8 mouse cellular contexts compared by ENCODE assay signal in genomic region chr11:112783401-112784346, GRCm38 (mm10). TPM values are rescaled to one million over a fixed set of nuclear protein-coding genes. Genes with fewer than 3 reads are reported as not detected.
DNase-seq lines count a peak whose midpoint lies in the region; ATAC-seq and TF ChIP-seq lines count a peak whose summit lies in the region.

No protein-coding gene starts in this region.

- TF ChIP-seq EP300 in stomach, postnatal 0 days (optimal IDR thresholded peaks at IDR 0.05): no peak

- H3K27me3 ChIP-seq in kidney, postnatal 0 days (ENCODE audit: insufficient read depth, low read length): peaks cover 14% of the 10 kb centered on the region
- no peaks in the 10 kb centered on the region; the same call in 1 of the 2 replicates for H3K27me3 ChIP-seq in forebrain, embryonic 16.5 days (replicated peaks; ENCODE audit: control insufficient read depth, insufficient read depth, low read length)
- H3K27me3 ChIP-seq in liver, embryonic 12.5 days (replicated peaks): peaks cover 88% of the 10 kb centered on the region
- no peaks in the 10 kb centered on the region for H3K27me3 ChIP-seq in stomach, postnatal 0 days (ENCODE audit: control insufficient read depth, insufficient read depth, low read length)

- no peaks in the 10 kb centered on the region for H3K36me3 ChIP-seq in kidney, postnatal 0 days (ENCODE audit: insufficient read depth, low read length)
- no peaks in the 10 kb centered on the region for H3K36me3 ChIP-seq in forebrain, embryonic 16.5 days (ENCODE audit: control insufficient read depth, insufficient read depth)
- H3K36me3 ChIP-seq in liver, embryonic 12.5 days: no peaks in the 10 kb centered on the region
- 0 out of 2 replicates have a peak, but pooled peaks cover 2% of the 10 kb centered on the region for H3K36me3 ChIP-seq in stomach, postnatal 0 days (ENCODE audit: control insufficient read depth, insufficient read depth, low read length)

- ATAC-seq in kidney, postnatal 0 days (replicated peaks; ENCODE audit: low FRiP score, low read depth): no peak; the same call in 1 of the 2 replicates
- ATAC-seq in forebrain, embryonic 16.5 days: no peak
- ATAC-seq in liver, embryonic 12.5 days: no peak
- no peak for ATAC-seq in stomach, postnatal 0 days (ENCODE audit: low FRiP score, low TSS enrichment)

- H3K9me3 ChIP-seq in kidney, postnatal 0 days (replicated peaks; ENCODE audit: low read length): no peaks in the 10 kb centered on the region
- no peaks in the 10 kb centered on the region for H3K9me3 ChIP-seq in forebrain, embryonic 16.5 days (ENCODE audit: control insufficient read depth, low read length)
- H3K9me3 ChIP-seq in liver, embryonic 12.5 days (replicated peaks): no peaks in the 10 kb centered on the region
- no peaks in the 10 kb centered on the region for H3K9me3 ChIP-seq in stomach, postnatal 0 days (ENCODE audit: control insufficient read depth, low read length)

- peak overlapping the region; percentile 97 for H3K4me2 ChIP-seq in kidney, postnatal 0 days (ENCODE audit: low read length)
- peak overlapping the region; percentile 80 for H3K4me2 ChIP-seq in forebrain, embryonic 16.5 days (ENCODE audit: low read length)
- peak overlapping the region; percentile 60 for H3K4me2 ChIP-seq in liver, embryonic 12.5 days
- H3K4me2 ChIP-seq in stomach, postnatal 0 days (replicated peaks; ENCODE audit: low read depth): peak overlapping the region; percentile 83

- peaks cover 23% of the 10 kb centered on the region for H3K4me1 ChIP-seq in kidney, postnatal 0 days (replicated peaks; ENCODE audit: insufficient read depth, low read length)
- H3K4me1 ChIP-seq in forebrain, embryonic 16.5 days (replicated peaks; ENCODE audit: control insufficient read depth, insufficient read depth, low read length): peaks cover 40% of the 10 kb centered on the region
- H3K4me1 ChIP-seq in liver, embryonic 12.5 days: peaks cover 9% of the 10 kb centered on the region
- peaks cover 5% of the 10 kb centered on the region for H3K4me1 ChIP-seq in stomach, postnatal 0 days (replicated peaks; ENCODE audit: control insufficient read depth, insufficient read depth)

- DNase-seq in kidney, postnatal 0 days (ENCODE audit: low spot score): peak; percentile 56
- DNase-seq in kidney, postnatal 25 days: no peak
- DNase-seq in ZHBTc4 (ENCODE audit: low read depth, low spot score): peak; percentile 53
- DNase-seq in stomach, postnatal 0 days (ENCODE audit: low spot score): peak; percentile 61
- no peak for DNase-seq in layer of hippocampus, adult 8-10 months (ENCODE audit: low spot score in 2 of 2)
- no peak for DNase-seq in thymus, postnatal 10 days (ENCODE audit: low spot score in 2 of 2)

- H3K4me3 ChIP-seq in kidney, postnatal 0 days (replicated peaks; ENCODE audit: low read depth, low read length): peak overlapping the region; percentile 66
- peak overlapping the region; percentile 58 for H3K4me3 ChIP-seq in forebrain, embryonic 16.5 days (replicated peaks; ENCODE audit: low read length)
- peak overlapping the region; percentile 45 for H3K4me3 ChIP-seq in liver, embryonic 12.5 days
- H3K4me3 ChIP-seq in stomach, postnatal 0 days (ENCODE audit: low read depth, low read length): peak overlapping the region; percentile 72

- WGBS in kidney, postnatal 0 days: under 1% methylated on average over 42 of the region's 42 CpGs
- WGBS in forebrain, embryonic 16.5 days: under 1% methylated on average over 42 of the region's 42 CpGs
- 2% methylated on average over 42 of the region's 42 CpGs for WGBS in liver, embryonic 12.5 days (ENCODE audit: insufficient replicate concordance)
- WGBS in stomach, postnatal 0 days: 1% methylated on average over 41 of the region's 42 CpGs

- peak overlapping the region; percentile 42; the same call in 1 of the 2 replicates for H3K9ac ChIP-seq in kidney, postnatal 0 days (ENCODE audit: low read depth, low read length)
- peak overlapping the region; percentile 56 for H3K9ac ChIP-seq in forebrain, embryonic 16.5 days (replicated peaks; ENCODE audit: low read depth, low read length)
- no peak overlapping the region for H3K9ac ChIP-seq in liver, embryonic 12.5 days
- peak overlapping the region; percentile 67 for H3K9ac ChIP-seq in stomach, postnatal 0 days (ENCODE audit: low read length)

- no peak for TF ChIP-seq CTCF in kidney, postnatal 0 days (IDR thresholded peaks at IDR 0.05; ENCODE audit: low read depth)
- TF ChIP-seq CTCF in stomach, postnatal 0 days (IDR thresholded peaks at IDR 0.05; ENCODE audit: low read depth): 0 out of 2 replicates have a peak, but pooled peaks have one; percentile 8

- H3K27ac ChIP-seq in kidney, postnatal 0 days: no peak overlapping the region
- peak overlapping the region; percentile 71 for H3K27ac ChIP-seq in forebrain, embryonic 16.5 days (ENCODE audit: low read length)
- H3K27ac ChIP-seq in liver, embryonic 12.5 days: no peak overlapping the region
- peak overlapping the region; percentile 93 for H3K27ac ChIP-seq in stomach, postnatal 0 days (replicated peaks)

RNA-seq across cellular contexts. Expression of gene Sox9, which starts 1.6 kb away (rescaled TPM):
- 28.0 and 29.3 TPM in 2 replicates for polyA plus RNA-seq in kidney, postnatal 0 days (2015; fragmentation: Nextera tagmentation; extraction: Ambion mirVana)
- polyA plus RNA-seq in forebrain, embryonic 16.5 days (2015; fragmentation: Nextera tagmentation; extraction: Ambion mirVana): 48.4 and 60.3 TPM in 2 replicates
- polyA plus RNA-seq in liver, embryonic 12.5 days (2016; fragmentation: Nextera tagmentation; extraction: Ambion mirVana): 2.4 and 2.7 TPM in 2 replicates
- 26.7 and 27.0 TPM in 2 replicates for polyA plus RNA-seq in stomach, postnatal 0 days (2015; fragmentation: Nextera tagmentation; extraction: Ambion mirVana)
- 10 to 100 TPM; 25.6 to 45.4 (median 32.4) TPM for total RNA-seq in layer of hippocampus, adult 8-10 months (2022)

Comparison
In these comparisons a context has a peak if more than half of its experiments do, and no peak if none do; other contexts are left out.
1. DNase-seq: peak in kidney, postnatal 0 days (single experiment), ZHBTc4 (single experiment) and stomach, postnatal 0 days (single experiment); none in kidney, postnatal 25 days (0 of 2), layer of hippocampus, adult 8-10 months (0 of 2) and thymus, postnatal 10 days (0 of 2).
2. H3K27ac ChIP-seq: peak in forebrain, embryonic 16.5 days (single experiment) and stomach, postnatal 0 days (single experiment); none in kidney, postnatal 0 days (single experiment) and liver, embryonic 12.5 days (single experiment).
3. Peak in every context shown above with its lines, with median percentiles within 50 percentile points of each other: H3K4me2 ChIP-seq and H3K4me3 ChIP-seq.